Mouse (Mus musculus): Measurements from ENCODE around the gene 1700025G04Rik. TPM values are rescaled to one million over a fixed set of nuclear protein-coding genes. Genes with fewer than 3 reads are reported as not detected.

Gene 1700025G04Rik
- polyA plus RNA-seq, 1 experiment from 2014 or later = 20.6 TPM

DNA sequence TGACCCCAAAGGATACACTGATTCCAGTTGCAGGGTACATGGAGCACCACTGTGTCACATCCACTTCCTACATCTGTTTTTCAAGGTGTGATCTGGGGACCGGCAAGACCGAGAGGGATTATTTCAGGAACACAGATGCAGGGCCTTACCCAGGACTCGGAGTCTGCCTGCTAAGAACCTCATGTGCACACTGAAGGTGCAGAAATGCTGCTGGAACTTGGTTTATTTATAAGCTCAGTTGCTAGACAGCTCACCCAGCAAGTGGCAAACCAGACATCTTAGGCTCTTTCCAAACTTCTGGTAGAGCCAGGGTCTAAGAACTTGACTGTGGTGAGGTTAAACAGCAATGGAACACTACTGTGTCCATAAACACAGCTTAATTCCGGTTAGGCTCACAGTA lies 61.2 kb downstream of the 1700025G04Rik start:
- H3K27me3 ChIP-seq (ENCODE audit: control insufficient read depth, insufficient read depth, low read length) = no peaks in the 10 kb centered on the region
- H3K9me3 ChIP-seq (ENCODE audit: control insufficient read depth, low read length) = no peaks in the 10 kb centered on the region
- DNase-seq (ENCODE audit: low spot score) = no peak
- no peak overlapping the region for H3K9ac ChIP-seq (ENCODE audit: low read length)
- H3K4me2 ChIP-seq (replicated peaks; ENCODE audit: low read depth) = no peak overlapping the region
- 75% methylated on average over 4 of the region's 4 CpGs for WGBS
- H3K4me1 ChIP-seq (replicated peaks; ENCODE audit: control insufficient read depth, insufficient read depth) = 0 out of 2 replicates have a peak, but pooled peaks cover 3% of the 10 kb centered on the region
- no peaks in the 10 kb centered on the region for H3K36me3 ChIP-seq (ENCODE audit: control insufficient read depth, insufficient read depth, low read length)
- H3K27ac ChIP-seq (replicated peaks) = no peak overlapping the region
- H3K4me3 ChIP-seq (ENCODE audit: low read depth, low read length) = no peak overlapping the region
- no peak for TF ChIP-seq CTCF (IDR thresholded peaks at IDR 0.05; ENCODE audit: low read depth)
- no peak for TF ChIP-seq EP300 (optimal IDR thresholded peaks at IDR 0.05)
- ATAC-seq (ENCODE audit: low FRiP score, low TSS enrichment) = no peak

- Histone ChIP-seq H3K27me3 (ENCODE audit: control insufficient read depth, insufficient read depth, low read length) (no peaks in the 10 kb centered on the region), H3K9ac (ENCODE audit: low read length) (no peak overlapping the region), H3K9me3 (ENCODE audit: control insufficient read depth, low read length) (no peaks in the 10 kb centered on the region), H3K36me3 (ENCODE audit: control insufficient read depth, insufficient read depth, low read length) (no peaks in the 10 kb centered on the region), H3K4me1 (replicated peaks; ENCODE audit: control insufficient read depth, insufficient read depth) (0 out of 2 replicates have a peak, but pooled peaks cover 3% of the 10 kb centered on the region), H3K4me2 (replicated peaks; ENCODE audit: low read depth) (no peak overlapping the region), H3K4me3 (ENCODE audit: low read depth, low read length) (no peak overlapping the region), H3K27ac (replicated peaks) (no peak overlapping the region)
- DNase-seq (ENCODE audit: low spot score) = no peak
- no peak for ATAC-seq (ENCODE audit: low FRiP score, low TSS enrichment)
- 89% methylated on average over 4 of the region's 4 CpGs for WGBS
- no peak for TF ChIP-seq EP300 (optimal IDR thresholded peaks at IDR 0.05)
- TF ChIP-seq CTCF (IDR thresholded peaks at IDR 0.05; ENCODE audit: low read depth) = no peak
Measured at GRCm38 (mm10) chr1:152026762-152027161, 63.2 kb downstream of the 1700025G04Rik start.

DNA sequence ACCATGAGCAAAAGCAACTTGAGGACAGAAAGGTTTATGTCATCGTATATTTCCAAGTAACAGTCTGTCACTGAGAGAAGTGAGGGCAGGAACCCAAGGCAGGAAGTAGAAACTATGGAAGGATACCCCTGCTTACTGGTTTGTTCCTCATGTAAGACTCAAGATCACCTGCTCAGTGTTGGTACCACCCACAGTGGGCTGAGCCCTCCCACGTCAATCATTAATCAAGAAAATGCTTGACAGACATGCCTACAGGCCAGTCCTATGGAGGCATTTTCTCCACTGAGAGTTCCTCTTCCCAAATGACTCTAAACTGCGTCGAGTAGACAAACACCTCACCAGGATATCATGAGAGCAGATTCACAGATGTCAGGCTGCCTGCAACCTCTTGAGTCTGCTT lies 64.6 kb downstream of the 1700025G04Rik start:
- H3K9ac ChIP-seq (ENCODE audit: low read length) = no peak overlapping the region
- H3K27me3 ChIP-seq (ENCODE audit: control insufficient read depth, insufficient read depth, low read length) = no peaks in the 10 kb centered on the region
- H3K27ac ChIP-seq (replicated peaks) = no peak overlapping the region
- peak; percentile 35 for DNase-seq (ENCODE audit: low spot score)
- H3K36me3 ChIP-seq (ENCODE audit: control insufficient read depth, insufficient read depth, low read length) = no peaks in the 10 kb centered on the region
- 94% methylated on average over 4 of the region's 4 CpGs for WGBS
- no peak for TF ChIP-seq CTCF (IDR thresholded peaks at IDR 0.05; ENCODE audit: low read depth)
- TF ChIP-seq EP300 (optimal IDR thresholded peaks at IDR 0.05) = no peak
- H3K4me1 ChIP-seq (replicated peaks; ENCODE audit: control insufficient read depth, insufficient read depth) = 0 out of 2 replicates have a peak, but pooled peaks cover 3% of the 10 kb centered on the region
- peak; percentile 84 for ATAC-seq (ENCODE audit: low FRiP score, low TSS enrichment)
- H3K4me3 ChIP-seq (ENCODE audit: low read depth, low read length) = no peak overlapping the region
- H3K9me3 ChIP-seq (ENCODE audit: control insufficient read depth, low read length) = no peaks in the 10 kb centered on the region
- H3K4me2 ChIP-seq (replicated peaks; ENCODE audit: low read depth) = no peak overlapping the region

- DNase-seq (ENCODE audit: low spot score) = peak; percentile 59
- H3K4me2 ChIP-seq (replicated peaks; ENCODE audit: low read depth) = no peak overlapping the region
- no peak overlapping the region for H3K27ac ChIP-seq (replicated peaks)
- 45% methylated on average over 18 of the region's 18 CpGs for WGBS
- no peak overlapping the region for H3K4me3 ChIP-seq (ENCODE audit: low read depth, low read length)
- no peaks in the 10 kb centered on the region for H3K9me3 ChIP-seq (ENCODE audit: control insufficient read depth, low read length)
- no peak for TF ChIP-seq CTCF (IDR thresholded peaks at IDR 0.05; ENCODE audit: low read depth)
- TF ChIP-seq EP300 (optimal IDR thresholded peaks at IDR 0.05) = no peak
- no peaks in the 10 kb centered on the region for H3K27me3 ChIP-seq (ENCODE audit: control insufficient read depth, insufficient read depth, low read length)
- peak; percentile 60; the same call in 1 of the 2 replicates for ATAC-seq (ENCODE audit: low FRiP score, low TSS enrichment)
- no peak overlapping the region for H3K9ac ChIP-seq (ENCODE audit: low read length)
- no peaks in the 10 kb centered on the region for H3K36me3 ChIP-seq (ENCODE audit: control insufficient read depth, insufficient read depth, low read length)
- H3K4me1 ChIP-seq (replicated peaks; ENCODE audit: control insufficient read depth, insufficient read depth) = 0 out of 2 replicates have a peak, but pooled peaks cover 3% of the 10 kb centered on the region
Measured at GRCm38 (mm10) chr1:152024019-152024787, 65.7 kb downstream of the 1700025G04Rik start.

DNA sequence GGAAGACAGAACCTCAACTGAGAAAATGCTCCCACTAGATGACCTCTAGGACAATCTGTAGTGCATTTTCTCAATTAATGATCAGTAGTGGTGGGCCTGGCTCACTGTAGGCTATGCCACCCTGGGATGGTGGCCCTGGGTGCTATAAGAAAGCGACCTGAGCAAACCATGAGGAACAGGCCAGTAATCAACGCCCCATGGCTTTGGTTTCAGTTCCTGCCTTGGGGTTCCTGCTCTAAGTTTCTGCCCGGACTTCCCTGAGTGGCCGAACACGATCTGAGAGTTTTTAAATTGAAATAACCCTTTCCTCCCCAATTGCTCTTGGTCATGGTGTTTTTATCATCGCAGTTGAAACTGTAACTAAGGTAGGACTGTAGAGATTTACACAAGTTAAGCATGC lies 69.1 kb downstream of the 1700025G04Rik start:
- no peaks in the 10 kb centered on the region for H3K9me3 ChIP-seq (ENCODE audit: control insufficient read depth, low read length)
- H3K4me2 ChIP-seq (replicated peaks; ENCODE audit: low read depth) = no peak overlapping the region
- H3K9ac ChIP-seq (ENCODE audit: low read length) = no peak overlapping the region
- 89% methylated on average over 6 of the region's 6 CpGs for WGBS
- ATAC-seq (ENCODE audit: low FRiP score, low TSS enrichment) (no peak), DNase-seq (ENCODE audit: low spot score) (no peak)
- H3K4me1 ChIP-seq (replicated peaks; ENCODE audit: control insufficient read depth, insufficient read depth) = 0 out of 2 replicates have a peak, but pooled peaks cover 3% of the 10 kb centered on the region
- no peaks in the 10 kb centered on the region for H3K27me3 ChIP-seq (ENCODE audit: control insufficient read depth, insufficient read depth, low read length)
- no peaks in the 10 kb centered on the region for H3K36me3 ChIP-seq (ENCODE audit: control insufficient read depth, insufficient read depth, low read length)
- TF ChIP-seq EP300 (optimal IDR thresholded peaks at IDR 0.05) = no peak
- no peak for TF ChIP-seq CTCF (IDR thresholded peaks at IDR 0.05; ENCODE audit: low read depth)
- no peak overlapping the region for H3K27ac ChIP-seq (replicated peaks)
- H3K4me3 ChIP-seq (ENCODE audit: low read depth, low read length) = no peak overlapping the region

DNA sequence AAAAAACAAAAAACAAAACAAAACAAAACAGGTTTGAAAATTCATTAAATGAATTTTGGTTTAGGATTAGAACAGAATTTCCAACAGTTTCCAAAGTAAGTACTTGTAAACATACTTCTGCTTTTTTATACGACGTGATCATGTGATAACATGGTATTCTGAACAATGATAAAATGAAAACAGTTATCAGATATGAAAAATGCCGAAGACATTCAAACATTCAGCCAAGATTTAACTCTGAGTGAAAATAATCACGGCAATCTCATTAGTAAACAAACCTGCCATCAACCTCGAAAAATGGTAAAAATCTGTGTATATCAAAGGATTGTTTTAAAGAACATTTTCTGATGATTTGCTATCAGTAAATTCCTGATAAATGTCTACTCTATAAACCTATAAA lies 69.9 kb downstream of the 1700025G04Rik start:
- H3K9ac ChIP-seq (ENCODE audit: low read length) = no peak overlapping the region
- 59% methylated on average over 5 of the region's 5 CpGs for WGBS

More for the DNA sequence above, 69.9 kb downstream of the 1700025G04Rik start:
- ATAC-seq (ENCODE audit: low FRiP score, low TSS enrichment) (no peak), DNase-seq (ENCODE audit: low spot score) (no peak)
- TF ChIP-seq CTCF (IDR thresholded peaks at IDR 0.05; ENCODE audit: low read depth) (no peak), EP300 (optimal IDR thresholded peaks at IDR 0.05) (no peak)
- H3K9me3 ChIP-seq (ENCODE audit: control insufficient read depth, low read length) = no peaks in the 10 kb centered on the region
- no peaks in the 10 kb centered on the region for H3K36me3 ChIP-seq (ENCODE audit: control insufficient read depth, insufficient read depth, low read length)
- H3K4me3 ChIP-seq (ENCODE audit: low read depth, low read length) = no peak overlapping the region
- no peak overlapping the region for H3K4me2 ChIP-seq (replicated peaks; ENCODE audit: low read depth)
- H3K27ac ChIP-seq (replicated peaks) = no peak overlapping the region
- H3K4me1 ChIP-seq (replicated peaks; ENCODE audit: control insufficient read depth, insufficient read depth) = 0 out of 2 replicates have a peak, but pooled peaks cover 3% of the 10 kb centered on the region
- H3K27me3 ChIP-seq (ENCODE audit: control insufficient read depth, insufficient read depth, low read length) = no peaks in the 10 kb centered on the region
